Mouse (Mus musculus) erythroid progenitor cell, adult 5-6 weeks (primary cell): Measurements from ENCODE around the gene Gm27027. TPM values are rescaled to one million over a fixed set of nuclear protein-coding genes. Genes with fewer than 3 reads are reported as not detected.

Experiments
- ATAC-seq: replicated peaks from 2 replicates; pipeline ENCODE4 v1.8.0; 2016; ENCODE audit warnings: moderate number of reproducible peaks, mild to moderate bottlenecking, moderate TSS enrichment, inconsistent platforms; ENCODE audit not compliant: poor library complexity, low FRiP score, severe bottlenecking
- total RNA-seq, 2 experiments: library from RNA; stranded (forward) in 1 of 2; stranded (reverse) in 1 of 2; fragments of 150-400 nt in 1 of 2; fragments of 186-747, 209-891 nt in 1 of 2; gene quantifications; 2 replicates each; pipeline versions ENCODE4 v1.2.3 to v1.2.4; 2015 to 2017; ENCODE audit warnings: low replicate concordance in 2 of 2

Gene Gm27027
- total RNA-seq, 2 experiments from 2014 or later = not detected

DNA sequence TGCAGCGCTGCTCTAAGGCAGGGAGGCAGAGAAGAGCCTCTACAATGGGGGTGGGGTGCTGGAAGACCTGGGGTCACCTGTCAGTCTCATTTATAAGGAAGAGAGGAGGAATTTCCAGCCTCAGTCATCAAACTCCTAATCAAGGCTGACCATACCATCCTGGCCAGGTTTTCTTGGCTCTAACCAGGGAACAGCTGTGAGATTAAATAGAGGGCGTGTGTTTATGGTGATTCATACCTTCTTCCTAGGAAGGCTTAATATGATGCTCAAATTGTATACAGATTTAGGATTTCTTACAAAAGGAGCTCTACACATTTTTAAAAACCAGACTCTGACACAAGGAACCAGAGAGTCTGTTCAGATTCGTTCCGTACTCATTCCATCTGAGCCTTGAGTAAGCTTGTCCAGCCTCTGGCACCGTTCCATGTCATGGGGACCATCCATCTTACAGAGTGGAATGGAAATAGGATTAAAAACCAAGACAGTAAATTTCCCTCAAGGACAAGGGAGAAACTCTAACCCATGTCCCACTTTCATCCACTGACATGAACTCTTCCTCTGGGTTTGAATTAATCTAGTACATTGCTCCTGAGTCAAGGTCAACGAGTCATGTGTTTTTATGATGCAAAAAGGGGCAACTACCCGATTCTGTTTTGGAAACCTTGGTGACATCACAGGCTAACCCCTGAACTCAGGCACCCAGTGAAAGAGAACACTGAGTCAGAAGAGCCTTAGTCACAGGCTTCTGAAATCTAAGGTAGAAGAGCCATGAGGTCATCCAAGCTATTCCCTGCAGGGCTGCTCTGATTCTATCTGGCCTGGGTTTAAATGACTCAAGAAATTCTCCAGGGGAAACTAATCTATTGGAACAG is 16.7 kb downstream of the Gm27027 start:
- ATAC-seq = no peak

DNA sequence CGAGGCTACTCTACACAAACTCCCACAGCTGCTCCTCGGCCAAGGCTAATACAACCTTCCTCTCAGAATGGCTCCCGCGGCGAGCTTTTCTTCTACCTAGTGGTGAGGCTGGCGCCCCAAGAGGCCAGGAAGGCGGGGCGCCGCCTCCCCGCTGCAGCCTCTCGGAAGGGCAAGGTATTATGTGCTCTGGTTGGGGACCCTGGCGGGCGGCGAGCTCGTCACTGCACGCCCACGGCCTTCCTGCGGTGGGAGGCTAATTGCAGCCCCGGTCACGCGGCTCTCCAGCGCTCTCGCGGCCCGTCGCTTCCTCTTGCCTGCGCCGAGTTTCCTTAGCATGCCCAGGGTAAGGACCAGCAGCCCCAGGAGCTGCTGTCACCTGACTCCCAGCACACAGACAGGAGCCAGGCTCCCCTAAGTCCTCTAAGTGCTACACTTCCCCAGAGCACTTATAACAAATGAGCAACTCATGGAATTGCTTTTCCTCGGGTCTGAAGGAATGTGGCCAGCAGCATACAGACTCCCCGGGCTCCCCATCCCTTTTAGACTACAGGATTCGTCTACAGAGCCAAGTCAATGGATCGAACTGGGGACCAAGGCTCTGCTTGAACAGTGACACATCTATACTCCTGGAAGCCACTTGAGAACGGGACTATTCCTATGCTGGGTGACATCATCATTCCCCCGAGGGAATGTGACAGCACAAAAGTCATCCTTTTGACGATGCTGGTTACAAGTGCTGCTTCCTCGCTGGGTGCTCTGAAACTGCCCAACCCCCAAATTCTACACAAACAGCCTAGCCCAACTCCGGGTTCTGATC is 19.5 kb downstream of the Gm27027 start:
- ATAC-seq = no peak

DNA sequence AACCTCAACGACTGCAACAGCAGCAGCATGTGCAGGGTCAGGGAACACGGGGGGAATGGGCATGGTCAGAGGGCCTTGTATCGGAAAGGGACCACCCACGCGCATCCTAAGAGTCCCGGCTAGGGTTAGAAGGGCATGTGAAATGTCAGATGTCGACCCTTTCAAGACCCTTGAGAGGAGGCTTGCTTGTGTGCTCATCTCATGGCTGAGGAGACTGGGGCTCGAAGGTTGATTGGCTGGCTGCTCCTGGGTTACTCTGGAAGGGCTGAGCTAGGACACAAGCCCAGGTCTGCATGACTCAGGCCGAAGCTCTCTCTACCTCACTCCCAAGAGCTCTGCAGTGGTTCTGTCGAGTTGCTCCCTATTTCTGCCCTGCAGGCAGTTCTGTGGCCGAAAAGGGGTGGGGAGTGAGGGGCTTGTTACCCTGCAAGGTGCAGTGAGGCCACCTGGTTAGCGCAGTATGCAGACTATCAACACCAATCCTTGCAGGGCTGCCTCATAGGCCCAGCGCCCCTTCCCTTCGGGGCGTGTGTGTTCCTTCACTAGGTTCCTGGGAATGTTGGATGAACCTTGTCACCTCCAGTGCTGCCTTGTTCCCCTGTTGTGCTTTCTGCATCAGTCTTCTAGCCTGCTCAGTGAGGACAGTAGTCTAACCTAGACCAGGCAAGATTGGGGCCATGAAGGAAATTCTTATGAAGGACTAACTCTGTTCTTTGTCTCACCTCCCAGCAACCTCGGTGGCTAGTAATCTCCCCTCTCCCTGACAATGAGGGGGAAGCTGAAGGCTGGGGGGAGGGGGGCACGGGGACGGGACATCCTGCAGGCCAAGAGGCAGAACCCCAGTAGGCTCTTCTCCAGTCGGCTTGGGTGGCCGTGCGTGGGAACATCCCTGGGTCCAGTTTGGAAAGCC is 20.4 kb downstream of the Gm27027 start:
- no peak for ATAC-seq

DNA sequence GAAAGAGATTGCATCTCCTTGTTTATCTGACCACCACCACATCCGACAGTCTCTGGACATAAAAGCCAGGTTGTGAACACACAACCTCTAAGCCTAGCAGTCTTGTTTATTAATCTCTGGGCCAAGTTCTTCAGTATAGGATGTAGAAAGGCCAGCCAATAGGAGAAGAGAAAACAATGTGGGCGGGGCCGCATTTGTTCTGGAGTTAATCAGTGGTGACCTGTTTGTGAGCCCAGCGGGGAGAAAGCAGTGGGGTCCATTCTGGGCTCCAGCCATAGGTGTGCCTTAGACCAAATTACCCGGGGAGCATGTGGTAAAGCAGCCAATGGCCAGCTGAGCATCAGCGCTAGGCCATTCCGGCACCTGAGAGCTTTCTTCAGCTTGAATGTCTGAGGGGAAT is 21.1 kb downstream of the Gm27027 start:
- ATAC-seq = no peak

DNA sequence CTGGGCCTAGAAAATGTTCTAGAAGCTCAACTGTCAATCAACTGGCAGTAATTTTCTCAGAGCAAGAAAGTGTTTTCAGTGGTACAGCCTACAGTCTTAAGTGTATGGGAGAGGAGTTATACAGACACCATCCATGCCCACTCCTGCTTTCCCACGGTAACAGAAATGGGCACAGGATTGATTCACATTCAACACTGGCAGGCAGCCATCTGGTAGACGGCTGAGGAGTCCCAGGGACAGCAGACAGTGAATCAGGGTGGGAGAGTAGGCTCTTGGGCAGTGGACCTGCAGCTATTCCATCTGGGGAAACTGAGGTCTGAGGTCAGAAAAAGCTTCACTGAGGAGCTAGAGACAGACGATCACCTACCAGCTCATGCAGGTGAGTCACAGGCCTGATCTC is 24.5 kb downstream of the Gm27027 start:
- no peak for ATAC-seq

DNA sequence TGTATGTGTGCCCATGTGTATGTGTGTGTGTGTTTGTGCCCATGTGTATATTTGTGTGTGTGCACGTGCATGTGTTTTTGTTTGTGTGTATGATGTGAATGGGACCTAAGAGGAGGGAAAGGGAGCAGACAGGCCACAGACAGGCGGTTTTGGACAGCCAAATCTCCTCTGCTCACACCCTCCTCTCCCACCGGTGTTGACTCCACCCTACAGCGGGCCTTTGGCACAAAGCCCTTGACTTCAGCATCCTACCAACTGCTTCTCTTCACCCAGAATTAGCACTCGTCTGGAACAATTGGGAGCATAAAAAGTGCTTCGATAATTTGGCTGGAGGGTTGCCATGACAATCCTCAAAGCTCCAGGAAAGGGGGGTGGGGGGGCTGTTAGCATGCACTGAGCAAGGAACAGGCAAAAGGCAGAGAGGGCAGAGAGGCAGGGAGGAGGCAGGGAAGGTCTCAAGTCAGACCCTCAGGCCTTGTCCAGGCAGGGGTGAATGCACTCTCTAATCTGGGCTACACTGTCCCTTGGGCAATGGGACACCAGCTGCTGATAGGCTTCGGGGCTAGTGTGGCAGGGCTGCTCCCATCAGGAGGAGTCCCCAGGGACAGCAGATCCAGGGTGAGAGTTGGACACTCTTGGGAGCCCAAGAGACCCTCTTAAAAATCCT is 31.5 kb downstream of the Gm27027 start:
- ATAC-seq = peak; percentile 34; the same call in 1 of the 2 replicates

DNA sequence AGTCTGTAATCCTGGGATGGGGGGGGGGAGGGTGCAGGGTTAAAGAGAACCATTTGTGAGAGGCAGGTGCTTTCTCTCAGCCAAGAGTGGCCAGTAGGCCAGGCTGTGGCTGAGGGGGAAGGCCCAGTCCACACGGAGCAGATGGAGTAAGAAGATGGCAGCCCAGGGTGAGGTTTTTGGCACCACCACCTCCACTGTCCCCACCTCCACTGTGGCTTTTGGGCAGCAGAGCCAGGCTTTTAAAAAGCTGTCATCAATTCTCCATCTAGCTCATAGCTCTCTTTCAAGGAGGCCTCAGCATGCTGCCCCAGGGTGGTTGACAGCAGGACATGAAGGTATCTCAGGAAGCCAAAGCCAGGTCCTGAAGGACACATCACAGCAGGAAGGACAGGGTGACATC is 32.4 kb downstream of the Gm27027 start:
- no peak for ATAC-seq

DNA sequence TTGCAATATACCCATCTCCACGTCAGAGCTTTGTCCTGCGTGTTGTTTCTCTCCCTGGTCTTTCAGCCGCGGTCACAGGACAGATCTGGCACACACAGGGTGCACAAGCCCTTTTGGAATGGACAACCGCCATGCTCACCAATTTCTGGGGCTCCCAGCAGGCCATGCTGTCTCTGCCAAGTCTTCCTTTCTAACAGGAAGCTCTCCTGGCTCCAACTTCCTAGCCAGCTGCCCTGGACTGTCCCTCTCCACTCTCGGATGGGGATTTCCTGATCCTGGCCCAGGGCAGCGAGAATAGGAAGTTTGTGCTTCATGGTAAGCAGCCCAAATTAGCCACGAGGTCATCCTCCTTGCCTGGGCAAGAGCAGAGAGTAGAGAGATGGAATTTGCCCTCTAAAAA is 34.4 kb downstream of the Gm27027 start:
- no peak for ATAC-seq

DNA sequence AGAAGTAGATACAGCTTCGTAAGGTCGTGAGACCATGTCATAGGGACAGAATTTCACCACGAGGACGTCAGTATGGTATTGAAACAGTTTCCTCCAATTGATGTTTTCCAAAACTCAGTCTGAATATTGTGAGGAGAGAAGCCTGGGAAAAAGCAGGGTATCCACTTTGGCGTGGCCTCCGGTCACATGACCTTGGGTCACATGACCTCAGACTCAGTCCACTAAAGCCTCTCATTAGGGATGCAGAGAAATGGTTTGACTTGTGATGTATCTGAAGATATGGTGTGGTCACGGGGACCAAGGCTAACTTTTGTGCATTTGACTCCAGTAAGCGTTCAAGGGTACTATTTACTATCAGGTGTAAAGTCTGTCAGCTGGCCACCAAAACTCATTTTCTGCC is 36.8 kb downstream of the Gm27027 start:
- ATAC-seq = no peak

DNA sequence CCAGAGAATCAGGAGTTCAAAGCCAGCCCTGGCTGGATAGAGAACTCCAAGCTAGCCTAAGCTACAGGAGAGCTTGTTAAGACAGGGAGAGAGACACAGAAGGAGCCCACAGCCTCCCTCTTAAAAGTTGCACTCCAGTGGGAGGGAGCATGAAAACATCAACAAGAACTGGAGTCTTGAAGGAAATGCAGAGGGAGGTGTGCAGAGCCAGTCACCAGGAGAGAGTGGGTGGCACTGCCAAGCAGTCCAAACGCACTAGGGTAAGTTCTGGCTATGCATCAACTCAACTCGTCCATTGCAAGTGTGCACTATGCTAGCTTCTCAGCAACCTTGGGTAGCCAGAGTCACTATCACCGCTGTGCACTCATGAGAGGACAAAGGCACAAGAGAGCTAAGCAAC is 37.9 kb downstream of the Gm27027 start:
- no peak for ATAC-seq

DNA sequence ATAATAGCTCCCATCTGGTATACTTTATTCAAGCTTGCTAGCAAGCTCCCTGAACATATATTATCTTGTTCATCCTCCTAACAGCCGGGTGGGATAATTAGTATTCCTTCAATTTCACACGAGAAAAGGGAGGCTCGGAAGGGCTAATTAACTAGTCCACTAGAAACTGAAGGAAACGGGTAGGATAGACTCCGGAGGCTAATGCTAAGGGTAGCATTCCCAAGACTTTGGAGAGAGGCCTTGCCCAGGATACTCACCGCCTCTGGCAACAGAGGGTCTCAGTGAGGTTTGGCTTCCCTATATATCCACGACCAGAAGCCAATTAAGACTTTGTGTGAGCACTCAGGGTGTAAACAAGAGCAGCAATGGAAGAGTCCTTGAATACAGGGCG is 38.4 kb downstream of the Gm27027 start:
- no peak for ATAC-seq

DNA sequence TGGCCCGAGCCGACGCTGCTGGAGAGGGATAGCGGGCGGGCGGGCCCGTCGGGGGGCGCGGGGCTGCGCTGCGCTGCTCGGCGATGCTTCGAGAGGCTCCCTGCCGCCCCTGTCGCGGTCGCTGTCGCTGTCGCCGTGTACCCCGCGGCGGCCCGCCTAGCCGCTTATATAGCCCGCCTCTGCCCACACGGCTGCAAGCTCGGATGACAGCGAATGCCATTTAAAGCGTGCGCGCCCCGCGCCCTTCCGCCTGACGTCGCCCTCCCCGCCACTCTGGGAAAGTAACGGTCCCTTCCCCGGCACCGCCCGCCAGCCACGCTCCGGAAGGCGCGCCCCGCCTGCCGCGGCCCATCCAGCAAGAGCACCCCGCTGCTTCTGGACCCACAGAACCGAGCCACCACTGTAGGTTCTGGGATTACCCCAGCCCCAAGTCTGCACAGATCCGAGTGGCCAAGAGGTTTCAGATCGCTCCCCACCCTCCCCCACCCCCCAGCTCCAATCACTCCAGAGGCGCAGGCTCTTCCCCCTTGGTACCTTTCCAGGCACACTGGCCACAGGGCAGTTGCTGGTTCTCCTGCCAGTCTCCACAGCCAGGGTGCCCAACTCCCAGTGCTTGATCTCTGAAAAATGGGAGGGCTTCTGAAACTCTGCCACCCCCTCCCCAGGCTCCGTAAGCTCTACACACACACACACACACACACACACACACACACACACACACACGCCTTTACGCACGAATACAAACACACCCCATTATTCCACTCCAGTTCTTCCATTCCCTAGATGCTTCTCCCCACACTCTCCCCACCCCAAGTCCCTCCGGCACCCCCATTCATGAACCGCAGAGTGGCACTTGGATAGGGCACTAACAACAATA is 39.0 kb downstream of the Gm27027 start, which contains the start of gene Gm13889:
Gm13889 (minus strand) TSS at position 294 of the 877 bp plus-strand sequence.
- ATAC-seq = no peak

DNA sequence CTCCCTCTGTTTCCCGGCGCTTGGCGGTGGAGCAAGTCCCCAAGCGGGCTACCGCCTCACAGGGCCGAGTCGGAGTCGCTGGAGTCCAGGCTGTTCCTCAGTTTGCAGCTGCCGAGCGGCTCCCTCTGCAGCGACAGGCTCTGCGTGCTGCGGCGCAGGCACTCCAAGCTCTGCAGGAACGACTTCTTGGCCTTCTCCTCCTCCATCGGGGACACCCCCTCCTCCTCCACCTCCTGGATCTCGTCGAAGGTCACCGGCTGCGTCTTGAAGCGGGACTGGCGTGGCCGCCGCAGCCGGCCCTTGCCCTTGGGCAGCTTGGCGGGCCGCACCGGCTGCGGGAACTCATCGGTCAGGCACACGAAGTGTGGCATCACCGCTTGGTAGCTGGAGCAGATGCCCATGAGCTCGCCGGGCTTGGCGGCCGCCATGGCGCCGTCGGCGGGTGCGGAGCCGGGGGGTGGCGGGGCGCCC is 39.8 kb downstream of the Gm27027 start:
- no peak for ATAC-seq

DNA sequence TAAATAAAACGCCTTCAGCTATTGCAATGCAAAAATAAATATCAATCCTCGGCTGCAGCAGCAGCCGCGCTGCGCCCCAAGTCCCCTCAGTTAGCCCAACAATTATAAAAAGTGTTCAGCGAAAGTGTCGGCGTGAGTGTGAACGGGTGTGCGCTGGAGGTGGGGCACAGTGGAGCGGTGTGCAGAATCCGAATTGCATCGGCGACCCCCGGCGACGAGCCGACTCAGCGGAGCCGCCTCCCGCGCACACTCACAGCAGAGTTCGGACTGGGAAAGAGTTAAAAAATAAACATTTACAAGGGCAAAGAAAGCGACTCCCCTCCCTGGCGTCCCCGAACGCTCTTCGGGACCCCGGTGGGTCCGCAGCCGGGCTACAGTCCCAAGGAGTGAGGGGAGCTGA is 40.3 kb downstream of the Gm27027 start:
- no peak for ATAC-seq

DNA sequence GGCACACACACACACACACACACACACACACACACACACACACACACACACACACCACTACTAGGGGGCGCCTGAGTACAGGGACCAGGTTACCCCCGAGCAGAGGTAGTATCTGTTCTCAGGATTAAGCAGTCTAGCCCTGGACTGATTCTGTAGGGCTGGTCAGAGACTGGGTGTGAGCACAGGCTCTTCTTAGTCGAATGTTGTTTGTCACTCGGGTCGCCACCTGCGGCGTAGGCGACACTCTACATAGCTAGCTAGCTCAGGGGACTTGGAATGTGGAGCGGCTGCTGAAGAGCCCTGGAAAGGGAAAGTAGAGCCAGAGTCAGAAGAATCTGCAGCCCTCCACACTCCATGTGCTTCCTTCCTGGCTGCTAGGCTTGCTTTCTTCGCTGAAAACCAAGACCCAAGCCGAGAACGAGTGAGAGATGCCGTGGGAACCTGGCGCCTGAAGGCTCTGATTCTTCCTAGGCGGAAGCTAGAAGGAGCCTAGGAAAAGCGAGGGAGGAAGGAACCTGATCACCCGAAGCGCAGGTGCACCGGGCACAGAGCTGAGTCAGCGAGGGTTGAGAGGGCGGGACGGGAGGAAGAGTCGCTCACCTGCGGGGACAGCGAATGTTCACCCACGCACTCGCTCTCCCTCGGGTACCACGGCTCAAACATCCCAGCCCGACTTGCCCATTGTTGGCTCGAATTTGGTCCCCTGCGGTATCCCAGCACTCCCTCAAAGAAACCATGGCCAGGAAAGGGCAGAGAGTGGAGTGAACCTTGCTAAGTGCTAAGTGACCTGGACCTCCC is 41.2 kb downstream of the Gm27027 start:
- ATAC-seq = no peak

DNA sequence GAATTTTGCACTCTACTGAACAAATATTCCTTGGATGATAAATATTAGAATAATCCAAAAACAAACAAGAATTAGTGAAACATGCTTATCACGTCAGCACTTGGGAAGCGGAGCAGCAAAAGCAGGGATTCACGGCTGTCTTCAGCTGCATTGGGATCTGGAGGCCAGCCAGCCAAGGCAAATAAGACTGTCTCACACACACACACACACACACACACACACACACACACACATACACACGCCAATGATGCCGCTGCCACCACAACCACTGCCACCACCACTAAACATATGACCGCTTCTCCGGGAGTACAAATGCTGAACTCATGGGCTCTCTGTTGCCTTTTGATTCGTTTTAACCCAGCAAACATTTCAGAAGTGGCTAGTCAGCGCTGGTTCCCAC is 42.4 kb downstream of the Gm27027 start:
- ATAC-seq = no peak

DNA sequence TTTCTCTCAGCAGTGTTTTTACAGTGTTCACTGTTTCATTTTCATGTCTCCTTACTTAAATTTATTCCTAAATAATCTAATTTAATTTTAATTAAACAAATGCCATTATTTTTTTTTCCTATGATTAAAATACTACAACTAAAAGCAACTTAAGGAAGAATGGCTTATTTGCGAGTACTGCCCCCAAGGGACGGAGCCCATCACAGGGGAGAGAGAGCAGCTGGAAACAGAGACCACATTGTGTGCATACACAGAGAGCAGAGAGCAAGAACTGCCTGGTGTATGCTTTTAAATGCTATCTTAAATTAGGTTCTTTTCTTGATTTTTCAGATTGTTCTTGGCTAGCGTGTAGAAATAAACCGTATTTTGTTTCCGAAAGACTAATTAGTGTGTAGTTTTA is 49.2 kb downstream of the Gm27027 start:
- ATAC-seq = no peak

DNA sequence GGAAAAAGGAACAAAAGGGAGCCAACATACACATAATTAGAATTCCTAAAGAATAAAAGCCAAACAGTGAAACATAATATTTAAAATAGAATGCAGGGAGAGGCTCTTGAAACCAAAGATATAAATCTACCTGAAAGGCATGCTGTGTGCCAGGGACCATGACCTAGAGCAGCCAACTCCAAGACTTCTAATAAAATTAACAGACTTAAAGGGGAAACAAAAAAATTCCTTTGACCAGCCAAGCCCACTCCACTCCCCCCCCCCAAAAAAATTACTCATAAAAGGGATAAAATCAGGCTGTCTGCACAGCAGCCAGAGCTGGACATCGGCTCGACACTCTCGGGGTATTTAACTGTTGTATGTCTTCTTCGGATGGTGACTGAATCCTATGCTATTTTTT is 51.3 kb downstream of the Gm27027 start:
- ATAC-seq = no peak
